Mouse (Mus musculus) embryo, embryonic 10 days (tissue): ENCODE results near the gene Ppm1j.
A peak's percentile ranks its signal among the peaks of the same experiment; 100 is the strongest.
"Not testable (repeated sequence)": the region's sequence is repeated elsewhere in the genome, so short reads cannot be mapped to it uniquely, and the experiment has no call there.

Experiments
- DNase-seq: peaks from one replicate; pipeline ENCODE4 v3.0.0-alpha.2; 2015; ENCODE audit warnings: low spot score

Ppm1j gene

GRCm38 (mm10) chr3:104780561-104781420, at the start of gene Ppm1j:
Ppm1j (plus strand) TSS chr3:104781056.
- DNase-seq = peak; percentile 60

DNA sequence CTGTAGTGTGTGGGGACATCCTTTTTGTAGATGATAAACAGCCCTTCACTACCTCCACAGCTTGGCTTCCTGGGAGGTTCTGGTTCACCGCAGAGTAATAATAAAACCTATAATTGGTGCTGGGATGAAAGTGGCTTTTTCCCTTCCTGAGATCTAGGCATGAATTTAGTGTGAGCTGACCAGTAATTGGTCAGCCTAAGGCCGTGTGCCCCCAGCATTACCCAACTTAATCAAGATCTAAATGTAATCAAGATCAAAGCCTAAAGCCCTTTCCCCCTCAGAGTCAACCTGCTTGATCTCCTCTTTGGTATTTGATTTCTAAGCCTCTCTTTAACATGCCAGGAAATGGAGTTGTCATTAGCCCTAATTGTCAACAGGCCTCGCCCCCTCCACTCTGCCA, 47.9 kb upstream of the Ppm1j start:
- DNase-seq = no peak

DNA sequence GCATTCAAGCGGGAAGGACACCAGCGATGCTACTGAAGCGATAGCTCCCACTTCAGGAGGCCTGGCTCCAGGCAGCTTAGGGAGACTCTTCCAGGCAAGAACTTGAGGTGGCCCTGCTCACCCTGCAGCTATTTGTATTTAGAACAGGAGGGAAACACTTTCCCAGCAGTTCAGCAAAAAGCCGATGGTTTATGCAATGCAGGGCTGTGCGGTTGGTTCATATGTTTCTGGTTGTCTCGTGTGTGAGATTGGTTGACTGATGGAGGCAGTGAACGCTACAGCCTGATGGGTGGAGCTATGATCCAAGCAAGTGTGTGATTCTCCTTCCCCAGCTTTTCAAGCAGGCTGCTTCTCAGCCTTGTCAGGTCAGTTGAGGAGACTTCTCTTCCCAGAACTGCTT, 46.2 kb upstream of the Ppm1j start:
- no peak for DNase-seq

DNA sequence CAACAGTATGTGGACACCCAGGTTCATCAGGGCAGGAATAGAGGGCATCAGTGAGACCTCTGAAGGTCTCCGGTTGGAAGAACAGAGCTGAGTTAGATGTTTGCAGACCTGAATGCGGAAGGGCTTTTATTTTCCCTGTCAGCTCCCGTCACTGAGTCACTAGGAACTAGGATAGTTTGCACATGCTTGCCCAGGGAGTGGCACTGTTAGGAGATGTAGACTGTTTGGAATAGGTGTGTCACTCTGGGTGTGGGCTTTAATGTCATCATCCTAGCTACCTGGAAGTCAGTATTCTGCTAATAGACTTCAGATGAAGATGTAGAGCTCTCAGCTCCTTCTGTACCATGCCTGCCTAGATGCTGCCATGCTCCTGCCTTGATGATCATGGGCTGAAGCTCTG, 38.9 kb upstream of the Ppm1j start:
- DNase-seq = no peak

DNA sequence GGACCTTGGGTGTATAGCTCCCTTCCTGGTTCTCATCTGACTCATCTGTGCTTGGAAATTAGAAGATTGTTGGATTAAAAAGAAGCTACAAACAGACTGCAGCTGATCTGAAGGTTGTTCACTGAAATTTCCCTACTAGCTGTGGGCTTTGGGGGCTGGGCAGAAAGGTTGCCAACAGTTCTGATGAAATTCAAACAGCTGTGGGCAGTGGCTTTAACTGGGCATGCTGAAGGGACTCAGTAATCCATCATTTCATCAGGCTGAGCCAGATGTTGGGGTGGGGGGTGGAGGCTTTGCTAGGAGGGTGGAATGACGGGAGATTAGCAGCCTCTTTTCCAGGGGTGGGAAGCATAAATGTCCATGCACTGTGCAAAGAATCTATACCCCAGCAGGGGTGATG, 37.7 kb upstream of the Ppm1j start:
- no peak for DNase-seq

- DNase-seq = no peak
Measured at GRCm38 (mm10) chr3:104743864-104744263, 37.0 kb upstream of the Ppm1j start.

- peak; percentile 61 for DNase-seq
Measured at GRCm38 (mm10) chr3:104752845-104753244, 28.0 kb upstream of the Ppm1j start.

- DNase-seq = peak; percentile 88
Measured at GRCm38 (mm10) chr3:104758406-104758805, 22.4 kb upstream of the Ppm1j start.

DNA sequence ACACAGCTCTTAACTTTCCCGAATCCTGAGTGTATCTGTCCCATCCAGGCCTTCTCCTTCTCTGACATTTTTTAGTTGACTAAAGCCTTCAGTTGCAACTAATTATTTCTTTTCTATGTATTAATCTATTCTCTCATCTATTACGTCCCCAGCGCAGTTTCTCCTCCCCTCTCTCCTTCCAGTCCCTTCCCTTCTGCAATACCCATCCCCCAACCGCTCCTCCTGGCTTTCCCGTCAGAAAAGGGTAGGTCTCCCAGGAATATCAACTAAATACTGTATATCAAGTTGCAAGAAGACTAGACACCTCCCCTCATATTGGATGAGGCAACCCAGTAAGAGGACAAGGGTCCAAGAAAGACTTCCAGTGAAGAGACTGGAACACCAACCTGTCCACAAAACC, 22.0 kb upstream of the Ppm1j start:
- DNase-seq = no peak

DNA sequence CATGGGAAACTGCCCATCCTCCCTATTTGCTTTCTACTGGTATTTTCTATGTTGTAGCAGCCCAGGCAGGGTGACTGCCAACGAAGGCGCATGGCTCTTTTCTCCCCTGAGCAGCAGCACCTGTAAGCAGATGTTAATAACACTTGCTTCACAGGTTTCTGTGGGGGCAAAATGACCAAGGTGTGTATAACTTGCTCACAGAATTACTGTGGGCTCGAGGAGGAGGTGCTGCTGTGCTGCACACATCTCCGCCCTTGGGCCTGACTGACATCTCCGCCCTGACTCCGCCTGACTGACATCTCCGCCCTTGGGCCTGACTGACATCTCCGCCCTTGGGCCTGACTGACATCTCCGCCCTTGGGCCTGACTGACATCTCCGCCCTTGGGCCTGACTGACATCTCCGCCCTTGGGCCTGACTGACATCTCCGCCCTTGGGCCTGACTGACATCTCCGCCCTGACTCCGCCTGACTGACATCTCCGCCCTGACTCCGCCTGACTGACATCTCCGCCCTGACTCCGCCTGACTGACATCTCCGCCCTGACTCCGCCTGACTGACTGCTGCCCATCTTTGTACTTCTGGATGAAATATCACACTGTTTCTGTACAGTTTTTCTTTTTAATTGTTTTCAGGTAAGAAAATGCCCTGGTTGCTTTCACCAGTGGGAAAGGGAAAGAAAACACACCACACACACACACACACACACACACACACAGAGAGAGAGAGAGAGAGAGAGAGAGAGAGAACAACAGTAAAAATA, 18.6 kb upstream of the Ppm1j start:
- not testable (repeated sequence) for DNase-seq

- peak; percentile 36 for DNase-seq
Measured at GRCm38 (mm10) chr3:104765021-104765420, 15.8 kb upstream of the Ppm1j start.

GRCm38 (mm10) chr3:104767141-104767540, 13.7 kb upstream of the Ppm1j start:
- DNase-seq = no peak

- no peak for DNase-seq
Measured at GRCm38 (mm10) chr3:104767716-104768115, 13.1 kb upstream of the Ppm1j start.

DNA sequence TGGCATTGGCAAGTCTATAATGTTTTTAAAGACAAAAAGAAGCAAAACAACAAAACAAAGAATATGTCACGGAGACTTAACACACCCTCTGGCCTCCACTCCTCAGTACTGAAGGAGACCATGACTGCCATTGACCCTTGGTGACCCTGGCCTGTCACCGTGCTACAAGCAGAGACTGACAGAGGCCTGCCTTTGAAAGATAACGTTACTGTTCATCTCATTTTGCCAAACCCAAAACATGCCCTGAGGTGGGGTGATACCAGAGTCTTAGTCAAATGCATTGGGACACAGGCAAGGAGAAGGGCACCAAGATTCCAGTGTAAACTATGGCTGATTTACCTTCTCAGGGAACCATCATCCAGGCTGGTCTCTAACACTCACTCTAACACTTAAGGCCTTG, 11.7 kb upstream of the Ppm1j start:
- DNase-seq = peak; percentile 48

- DNase-seq = peak; percentile 67
Measured at GRCm38 (mm10) chr3:104770035-104770434, 10.8 kb upstream of the Ppm1j start.

- DNase-seq = no peak
Measured at GRCm38 (mm10) chr3:104770918-104771317, 9.9 kb upstream of the Ppm1j start.

GRCm38 (mm10) chr3:104771460-104771859, 9.4 kb upstream of the Ppm1j start:
- DNase-seq = no peak

DNA sequence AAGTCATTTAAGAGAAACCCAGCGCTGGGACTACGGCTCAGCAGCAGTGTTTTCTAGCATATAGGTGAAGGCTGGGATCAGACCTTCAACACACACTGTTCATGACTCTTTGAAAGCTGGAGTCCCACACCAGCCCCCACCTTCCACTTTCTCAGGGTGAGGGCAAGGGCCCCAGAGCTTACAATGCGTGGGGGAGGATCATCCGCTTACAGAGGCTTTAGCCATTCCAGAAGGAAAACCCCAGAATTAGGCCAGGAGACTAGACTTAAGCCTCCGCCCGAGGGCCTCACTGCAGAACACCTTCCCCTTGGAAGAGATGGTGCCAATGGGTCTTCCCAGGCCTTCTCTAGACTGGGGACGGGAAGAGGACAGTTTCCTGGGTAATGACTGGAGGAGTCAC, 7.6 kb upstream of the Ppm1j start:
- no peak for DNase-seq

- peak; percentile 69 for DNase-seq
Measured at GRCm38 (mm10) chr3:104777342-104777741, 3.5 kb upstream of the Ppm1j start.

DNA sequence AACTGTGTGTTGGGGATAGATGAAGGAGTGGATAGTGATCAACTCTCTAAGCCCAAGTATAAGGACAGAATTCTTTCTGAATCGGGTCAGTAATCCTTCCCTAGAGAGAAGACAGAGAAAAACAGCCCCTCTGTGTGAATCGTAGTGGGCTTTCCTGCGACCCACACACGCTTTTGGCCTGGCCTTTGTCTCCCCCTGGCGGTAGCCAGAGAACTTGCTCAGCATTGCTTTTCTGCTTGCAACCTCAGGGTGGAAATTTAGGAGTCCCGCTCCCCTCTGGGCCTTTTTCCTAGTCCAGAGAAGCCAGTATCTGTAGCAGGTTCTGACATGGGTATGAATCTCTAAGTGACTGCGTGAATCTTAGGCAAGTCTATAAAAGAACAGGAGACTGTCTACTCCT, 907 bp upstream of the Ppm1j start:
- DNase-seq = peak; percentile 84

GRCm38 (mm10) chr3:104781471-104781903, 631 bp downstream of the Ppm1j start, which contains the start of gene Fam19a3:
Fam19a3 (minus strand) TSS chr3:104781840.
- DNase-seq = no peak

GRCm38 (mm10) chr3:104782061-104782681, 1.3 kb downstream of the Ppm1j start:
- no peak for DNase-seq
